Mouse (Mus musculus) thymus, postnatal 10 days (tissue): Measurements from ENCODE around the gene Fam13a.

Experiments used
- DNase-seq, 2 experiments: peaks; one replicate each; pipeline ENCODE4 v3.0.0; 2021; ENCODE audit warnings: low spot score in 2 of 2

The Fam13a gene

GRCm38 (mm10) chr6:58933189-58933913, 91.0 kb downstream of the Fam13a start:
- no peak for DNase-seq

- DNase-seq, result no peak
These were observed 91.7 kb downstream of the Fam13a start for GRCm38 (mm10) chr6:58932515-58933188.

- DNase-seq, result no peak
These were observed 93.2 kb downstream of the Fam13a start for GRCm38 (mm10) chr6:58931149-58931548.

GRCm38 (mm10) chr6:58929911-58930431, 94.4 kb downstream of the Fam13a start:
- no peak for DNase-seq

- no peak for DNase-seq
These were observed 96.5 kb downstream of the Fam13a start for GRCm38 (mm10) chr6:58927881-58928280.

GRCm38 (mm10) chr6:58922511-58922910, 101.8 kb downstream of the Fam13a start:
- no peak for DNase-seq

GRCm38 (mm10) chr6:58921623-58922022, 102.7 kb downstream of the Fam13a start:
- DNase-seq, result no peak

GRCm38 (mm10) chr6:58920735-58921134, 103.6 kb downstream of the Fam13a start:
- DNase-seq, result no peak

- DNase-seq, result no peak
These were observed 107.9 kb downstream of the Fam13a start for GRCm38 (mm10) chr6:58916498-58916897.

- DNase-seq, result no peak
These were observed 110.4 kb downstream of the Fam13a start for GRCm38 (mm10) chr6:58913971-58914370.

GRCm38 (mm10) chr6:58913551-58913950, 110.8 kb downstream of the Fam13a start:
- DNase-seq, result no peak

- no peak for DNase-seq
These were observed 111.5 kb downstream of the Fam13a start for GRCm38 (mm10) chr6:58912842-58913241.

- no peak for DNase-seq
These were observed 116.6 kb downstream of the Fam13a start for GRCm38 (mm10) chr6:58907791-58908190.

- DNase-seq, result no peak
These were observed 117.0 kb downstream of the Fam13a start for GRCm38 (mm10) chr6:58907336-58907735.

GRCm38 (mm10) chr6:58906852-58907261, 117.5 kb downstream of the Fam13a start, which contains the start of gene Nap1l5:
TSS of gene Nap1l5 (minus strand) at chr6:58907076.
- no peak for DNase-seq

GRCm38 (mm10) chr6:58904551-58904950, 119.8 kb downstream of the Fam13a start:
- no peak for DNase-seq

GRCm38 (mm10) chr6:58903171-58903570, 121.2 kb downstream of the Fam13a start:
- DNase-seq, result no peak

- no peak for DNase-seq
These were observed 123.8 kb downstream of the Fam13a start for GRCm38 (mm10) chr6:58900536-58900935.

- no peak for DNase-seq
These were observed 125.3 kb downstream of the Fam13a start for GRCm38 (mm10) chr6:58899076-58899475.

GRCm38 (mm10) chr6:58896648-58897047, 127.7 kb downstream of the Fam13a start:
- no peak for DNase-seq

- DNase-seq, result no peak
These were observed 129.4 kb downstream of the Fam13a start for GRCm38 (mm10) chr6:58894994-58895393.

GRCm38 (mm10) chr6:58893307-58893706, 131.0 kb downstream of the Fam13a start:
- no peak for DNase-seq

- DNase-seq, result no peak
These were observed 134.4 kb downstream of the Fam13a start for GRCm38 (mm10) chr6:58889917-58890316.
